Mouse (Mus musculus) lung, postnatal 0 days (tissue): ENCODE measurements at regions not wholly inside any gene's neighbourhood (a gene's known extent, or its start where the extent isn't known, plus 50 kb on each side); places are given as distances from the start of the nearest gene placed in this dataset.
A peak's percentile ranks its signal among the peaks of the same experiment; 100 is the strongest.

Experiments
- CTCF ChIP-seq: IDR thresholded peaks from 2 replicates; pipeline ENCODE4 v1.5.1; 2016; ENCODE audit warnings: antibody characterized with exemption, mild to moderate bottlenecking
- EP300 ChIP-seq: IDR thresholded peaks from 2 replicates; pipeline ENCODE4 v1.6.1; 2016; ENCODE audit warnings: antibody characterized with exemption, mild to moderate bottlenecking, control low read depth

DNA sequence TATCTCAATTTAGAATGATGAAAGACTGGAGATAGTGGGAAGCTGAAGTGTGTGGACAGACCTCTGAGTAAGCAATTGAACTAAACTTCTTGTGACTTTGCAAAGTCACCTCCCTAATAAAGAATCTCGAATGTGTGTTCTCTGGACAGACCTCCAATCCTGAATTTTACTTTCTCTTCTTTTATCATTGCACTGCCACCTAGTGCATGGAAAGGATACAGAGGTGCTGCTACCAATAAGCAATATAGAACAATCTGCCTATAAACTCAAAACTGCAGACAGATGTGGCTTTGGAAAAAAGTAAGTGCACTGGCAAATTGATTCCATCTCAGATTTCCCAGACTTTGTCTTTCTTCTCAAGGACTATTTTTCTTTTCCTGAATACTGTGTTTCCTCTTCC, 73.0 kb upstream of the P2ry10 start:
- TF ChIP-seq CTCF, result peak; percentile 60
- TF ChIP-seq EP300, result no peak
